ENCODE assay signal across 8 mouse cellular contexts in the genomic region with DNA sequence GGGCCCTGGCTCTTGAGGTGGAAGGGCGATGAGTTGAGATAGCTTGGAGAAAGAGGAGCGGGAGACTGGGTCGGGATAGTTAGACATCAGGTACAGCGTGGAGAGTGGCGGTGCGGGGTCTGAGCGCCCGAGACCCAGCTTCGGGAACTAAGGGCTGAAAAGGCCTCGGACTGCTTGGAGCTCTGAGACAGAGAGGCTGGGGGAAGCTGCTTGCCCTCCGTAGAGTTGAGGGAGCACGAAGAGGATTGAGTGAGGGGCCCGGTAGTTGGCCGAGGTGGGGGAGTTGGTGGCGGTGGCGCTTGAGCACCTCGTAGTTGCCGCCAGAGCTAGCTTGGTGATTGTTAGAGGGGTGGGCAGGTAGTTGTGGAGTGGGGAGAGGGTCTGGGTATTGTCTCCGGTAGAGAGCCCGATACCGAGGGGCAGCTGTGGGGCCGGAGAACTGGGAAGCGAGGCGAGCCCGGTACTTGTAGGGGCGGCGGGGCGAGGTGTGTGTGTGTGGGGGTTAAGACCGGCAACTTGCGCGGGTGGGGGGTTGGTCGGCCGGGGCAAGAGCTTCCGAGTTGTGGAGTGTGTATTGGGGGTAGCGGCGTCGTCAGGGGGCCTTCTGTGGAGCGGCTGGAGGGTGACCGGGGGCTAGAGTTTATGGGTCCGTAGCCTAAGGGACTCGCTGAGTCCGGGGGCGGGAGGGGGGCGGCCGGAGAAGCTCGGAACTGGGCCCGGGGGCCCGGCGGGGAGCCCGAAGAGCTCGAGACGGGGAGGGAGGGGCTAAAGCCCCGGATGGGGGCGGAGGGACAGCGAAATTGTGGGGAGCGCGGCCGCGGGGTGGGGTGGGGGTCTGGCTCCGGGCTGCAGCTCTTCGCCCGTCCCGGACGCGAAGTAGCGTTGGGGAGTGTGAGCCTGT. TPM values are rescaled to one million over a fixed set of nuclear protein-coding genes. Genes with fewer than 3 reads are reported as not detected.
DNase-seq lines count a peak whose midpoint lies in the region; ATAC-seq and TF ChIP-seq lines count a peak whose summit lies in the region.

No protein-coding gene starts in this region.

- peak; percentile 2; the same call in 1 of the 2 replicates for ATAC-seq in intestine, postnatal 0 days
- peak; percentile 4; the same call in 1 of the 2 replicates for ATAC-seq in stomach, embryonic 14.5 days (ENCODE audit: insufficient number of reproducible peaks, insufficient read depth, low FRiP score, low read depth)
- ATAC-seq in erythroid progenitor cell, adult 5-6 weeks (replicated peaks; ENCODE audit: low FRiP score, poor library complexity, severe bottlenecking) = no peak

- peak overlapping the region; percentile 86 for H3K9ac ChIP-seq in intestine, postnatal 0 days (ENCODE audit: low read depth, low read length)
- peak overlapping the region; percentile 98 for H3K9ac ChIP-seq in stomach, embryonic 14.5 days (replicated peaks; ENCODE audit: low read depth, low read length)

- DNase-seq in lung, adult 2 months = peak; percentile 60
- DNase-seq in lung, postnatal 25 days (ENCODE audit: low spot score) = no peak
- peak; percentile 68 for DNase-seq in adrenal gland, postnatal 25 days
- DNase-seq in gastrocnemius, postnatal 10 days = peak; percentile 73
- peak; percentile 69 for DNase-seq in lung, postnatal 36 days

- peaks cover 31% of the 10 kb centered on the region for H3K36me3 ChIP-seq in intestine, postnatal 0 days (ENCODE audit: control insufficient read depth, insufficient read depth)
- peaks cover 33% of the 10 kb centered on the region for H3K36me3 ChIP-seq in stomach, embryonic 14.5 days (ENCODE audit: control insufficient read depth, insufficient read depth, low read length)

- peak overlapping the region; percentile 80 for H3K4me2 ChIP-seq in intestine, postnatal 0 days (replicated peaks; ENCODE audit: low read depth)
- peak overlapping the region; percentile 46 for H3K4me2 ChIP-seq in stomach, embryonic 14.5 days (replicated peaks; ENCODE audit: low read depth, low read length)

- TF ChIP-seq POLR2A in lung, adult 2 months (IDR thresholded peaks at IDR 0.05; ENCODE audit: borderline replicate concordance, extremely low read depth, low read depth, low read length) = no peak

- H3K9me3 ChIP-seq in intestine, postnatal 0 days (ENCODE audit: control insufficient read depth) = no peaks in the 10 kb centered on the region
- H3K9me3 ChIP-seq in stomach, embryonic 14.5 days (ENCODE audit: control insufficient read depth, low read depth, low read length) = no peaks in the 10 kb centered on the region

- no peak for TF ChIP-seq CTCF in lung, adult 2 months (IDR thresholded peaks at IDR 0.05; ENCODE audit: insufficient read depth, low read length)
- TF ChIP-seq CTCF in intestine, postnatal 0 days (IDR thresholded peaks at IDR 0.05; ENCODE audit: low read depth) = no peak

- 2% methylated on average over 66 of the region's 66 CpGs for WGBS in lung, adult 2 months
- WGBS in intestine, postnatal 0 days = 3% methylated on average over 65 of the region's 66 CpGs
- WGBS in stomach, embryonic 14.5 days = 2% methylated on average over 65 of the region's 66 CpGs

- H3K27me3 ChIP-seq in intestine, postnatal 0 days (replicated peaks; ENCODE audit: control insufficient read depth, insufficient read depth, low read length) = no peaks in the 10 kb centered on the region
- no peaks in the 10 kb centered on the region for H3K27me3 ChIP-seq in stomach, embryonic 14.5 days (ENCODE audit: control insufficient read depth, insufficient read depth, low read length)

- H3K4me1 ChIP-seq in lung, adult 2 months (ENCODE audit: control insufficient read depth, insufficient read depth, low read length) = peaks cover 10% of the 10 kb centered on the region
- H3K4me1 ChIP-seq in intestine, postnatal 0 days (replicated peaks; ENCODE audit: control insufficient read depth, insufficient read depth, low read length) = no peaks in the 10 kb centered on the region
- H3K4me1 ChIP-seq in stomach, embryonic 14.5 days (ENCODE audit: control insufficient read depth, insufficient read depth, low read length) = peaks cover 16% of the 10 kb centered on the region

- H3K4me3 ChIP-seq in lung, adult 2 months (replicated peaks; ENCODE audit: extremely low read depth, low read depth, low read length) = peak overlapping the region; percentile 85
- H3K4me3 ChIP-seq in intestine, postnatal 0 days (ENCODE audit: low read depth, low read length) = peak overlapping the region; percentile 90
- peak overlapping the region; percentile 65 for H3K4me3 ChIP-seq in stomach, embryonic 14.5 days (ENCODE audit: low read depth, low read length)

- H3K27ac ChIP-seq in intestine, postnatal 0 days (ENCODE audit: low read depth, low read length) = peak overlapping the region; percentile 97
- peak overlapping the region; percentile 99 for H3K27ac ChIP-seq in stomach, embryonic 14.5 days (ENCODE audit: low read length)

RNA-seq across cellular contexts. Expression of a gene that starts 0.8 kb away (rescaled TPM):
- 15.0 and 22.9 TPM in 2 replicates for polyA plus RNA-seq in lung, adult 2 months (2012; rRNA removed)
- 55.7 and 64.6 TPM in 2 replicates for total RNA-seq in adrenal gland, postnatal 25 days (2021)
- 10 to 100 TPM; 22.2 to 28.9 TPM for total RNA-seq in gastrocnemius, postnatal 10 days (2021)
- 32.6 and 37.7 TPM in 2 replicates for polyA plus RNA-seq in intestine, postnatal 0 days (2015; fragmentation: Nextera tagmentation; extraction: Ambion mirVana)
- 40.2 and 47.9 TPM in 2 replicates for polyA plus RNA-seq in stomach, embryonic 14.5 days (2014; fragmentation: Nextera tagmentation; extraction: Ambion mirVana)
- total RNA-seq in erythroid progenitor cell, adult 5-6 weeks (2015; ENCODE audit: low replicate concordance) = 18.7 and 21.4 TPM in 2 replicates
- total RNA-seq in erythroid progenitor cell, adult 5-6 weeks (2017; ENCODE audit: low replicate concordance) = 22.2 and 25.4 TPM in 2 replicates

RNA-seq across cellular contexts. Expression of a gene that starts 4.0 kb away (rescaled TPM):
- 16.7 and 20.8 TPM in 2 replicates for polyA plus RNA-seq in lung, adult 2 months (2012; rRNA removed)
- 19.6 and 22.3 TPM in 2 replicates for total RNA-seq in adrenal gland, postnatal 25 days (2021)
- total RNA-seq in gastrocnemius, postnatal 10 days (2021) = 10 to 100 TPM in 1 of 2 experiments, 1 to 10 TPM in 1; 8.2 to 14.7 TPM
- 9.1 TPM in 2 replicates for polyA plus RNA-seq in intestine, postnatal 0 days (2015; fragmentation: Nextera tagmentation; extraction: Ambion mirVana)
- 29.0 and 29.9 TPM in 2 replicates for polyA plus RNA-seq in stomach, embryonic 14.5 days (2014; fragmentation: Nextera tagmentation; extraction: Ambion mirVana)
- total RNA-seq in erythroid progenitor cell, adult 5-6 weeks (2015; ENCODE audit: low replicate concordance) = 2.9 and 4.3 TPM in 2 replicates
- 0.30 and 2.4 TPM in 2 replicates for total RNA-seq in erythroid progenitor cell, adult 5-6 weeks (2017; ENCODE audit: low replicate concordance)

RNA-seq across cellular contexts. Expression of a gene that starts 5.5 kb away (rescaled TPM):
- polyA plus RNA-seq in lung, adult 2 months (2012; rRNA removed) = 333 and 615 TPM in 2 replicates
- total RNA-seq in adrenal gland, postnatal 25 days (2021) = 406 and 407 TPM in 2 replicates
- total RNA-seq in gastrocnemius, postnatal 10 days (2021) = 100 to 1,000 TPM; 195 to 228 TPM
- polyA plus RNA-seq in intestine, postnatal 0 days (2015; fragmentation: Nextera tagmentation; extraction: Ambion mirVana) = 1,065 and 1,136 TPM in 2 replicates
- polyA plus RNA-seq in stomach, embryonic 14.5 days (2014; fragmentation: Nextera tagmentation; extraction: Ambion mirVana) = 496 and 523 TPM in 2 replicates
- total RNA-seq in erythroid progenitor cell, adult 5-6 weeks (2015; ENCODE audit: low replicate concordance) = 393 and 394 TPM in 2 replicates
- 161 and 239 TPM in 2 replicates for total RNA-seq in erythroid progenitor cell, adult 5-6 weeks (2017; ENCODE audit: low replicate concordance)

RNA-seq across cellular contexts. Expression of a gene that starts 14.1 kb away (rescaled TPM):
- 38.5 and 53.8 TPM in 2 replicates for polyA plus RNA-seq in lung, adult 2 months (2012; rRNA removed)
- total RNA-seq in adrenal gland, postnatal 25 days (2021) = 71.1 and 76.1 TPM in 2 replicates
- 10 to 100 TPM; 46.9 to 53.2 TPM for total RNA-seq in gastrocnemius, postnatal 10 days (2021)
- 56.8 and 57.7 TPM in 2 replicates for polyA plus RNA-seq in intestine, postnatal 0 days (2015; fragmentation: Nextera tagmentation; extraction: Ambion mirVana)
- polyA plus RNA-seq in stomach, embryonic 14.5 days (2014; fragmentation: Nextera tagmentation; extraction: Ambion mirVana) = 104 and 111 TPM in 2 replicates
- total RNA-seq in erythroid progenitor cell, adult 5-6 weeks (2015; ENCODE audit: low replicate concordance) = 45.0 and 50.7 TPM in 2 replicates
- 25.3 and 45.8 TPM in 2 replicates for total RNA-seq in erythroid progenitor cell, adult 5-6 weeks (2017; ENCODE audit: low replicate concordance)

RNA-seq across cellular contexts. Expression of a gene that starts 15.5 kb away (rescaled TPM):
- 88.3 and 102 TPM in 2 replicates for polyA plus RNA-seq in lung, adult 2 months (2012; rRNA removed)
- 123 and 141 TPM in 2 replicates for total RNA-seq in adrenal gland, postnatal 25 days (2021)
- 100 to 1,000 TPM; 237 to 249 TPM for total RNA-seq in gastrocnemius, postnatal 10 days (2021)
- 23.2 and 24.1 TPM in 2 replicates for polyA plus RNA-seq in intestine, postnatal 0 days (2015; fragmentation: Nextera tagmentation; extraction: Ambion mirVana)
- polyA plus RNA-seq in stomach, embryonic 14.5 days (2014; fragmentation: Nextera tagmentation; extraction: Ambion mirVana) = 27.2 and 29.5 TPM in 2 replicates
- 49.4 and 83.4 TPM in 2 replicates for total RNA-seq in erythroid progenitor cell, adult 5-6 weeks (2015; ENCODE audit: low replicate concordance)
- total RNA-seq in erythroid progenitor cell, adult 5-6 weeks (2017; ENCODE audit: low replicate concordance) = 17.1 and 20.9 TPM in 2 replicates
